Mouse (Mus musculus) skeletal muscle tissue, postnatal 0 days (tissue): ENCODE data around the gene Josd2. TPM values are rescaled to one million over a fixed set of nuclear protein-coding genes. Genes with fewer than 3 reads are reported as not detected.

Experiments
- microRNA-seq, 2 experiments: library from miRNA; unstranded; fragments of <30 nt; microRNA quantifications; one replicate each; pipeline ENCODE4; 2016
- polyA plus RNA-seq: library from polyadenylated mRNA; unstranded; fragments of >200 nt; fragmentation: Nextera tagmentation; extraction: Ambion mirVana; gene quantifications from 2 replicates; pipeline ENCODE4 v1.2.1, GENCODE M21; 2015

Josd2 gene
- 96.3 and 103 TPM in 2 replicates for polyA plus RNA-seq

DNA sequence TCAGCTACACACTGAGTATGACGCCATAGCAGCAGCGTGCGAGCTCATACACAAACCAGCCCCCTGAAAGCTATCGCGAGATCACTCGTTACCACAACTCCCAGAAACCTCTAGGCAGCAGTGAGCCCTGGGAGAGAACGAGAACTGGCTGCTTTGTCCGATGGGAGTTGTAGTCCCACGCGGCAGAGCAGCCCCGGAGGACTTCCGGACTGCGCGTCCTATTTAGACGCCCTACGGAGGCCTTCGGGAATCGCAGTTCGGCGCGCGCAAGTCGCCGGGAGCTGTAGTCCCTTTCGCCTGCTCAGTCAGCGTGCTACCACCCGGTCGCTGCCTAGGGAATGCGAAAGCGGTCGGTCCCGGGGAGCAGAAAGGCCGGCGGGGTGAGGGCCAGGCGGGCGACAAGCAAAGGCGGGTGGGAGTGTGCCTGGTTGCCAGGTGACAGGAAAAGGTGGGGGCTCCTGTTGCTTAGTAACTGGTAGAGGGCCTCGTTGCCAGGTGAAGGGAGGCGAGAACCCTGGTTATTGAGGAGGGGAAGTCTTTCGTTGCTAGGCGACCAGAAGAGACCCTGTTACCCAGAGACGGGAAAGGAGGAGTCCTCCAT is at the start of gene Josd2:
Gene Josd2, plus strand, starts transcription at position 170 of the 601 bp plus-strand sequence.

GRCm38 (mm10) chr7:44428968-44429521 is 38.7 kb upstream of the Josd2 start, which contains the start of gene Lrrc4b:
TSS of gene Lrrc4b (plus strand) at chr7:44429018.

DNA sequence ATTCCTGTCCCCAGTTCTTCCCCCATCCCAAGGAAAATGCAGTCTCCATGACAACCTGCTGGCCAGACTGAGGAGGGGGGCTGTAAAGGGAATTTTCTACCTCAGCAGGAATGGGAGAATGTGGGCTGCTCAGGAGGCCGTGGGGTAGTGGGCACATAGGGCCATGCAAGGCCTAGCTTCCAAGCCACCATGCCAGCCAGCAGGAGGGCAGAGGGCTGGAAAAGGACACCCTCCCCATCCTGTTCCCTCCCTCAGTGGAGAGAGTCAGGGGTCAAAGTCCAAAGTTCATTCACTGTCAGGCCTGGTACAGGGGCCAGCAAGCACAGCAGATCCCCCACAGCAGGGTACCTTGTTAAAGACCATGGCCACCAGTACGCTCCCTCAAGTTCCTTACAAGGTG is 2.7 kb upstream of the Josd2 start, which contains the start of gene Aspdh:
Gene Aspdh, plus strand, starts transcription at position 281 of the 400 bp plus-strand sequence.

GRCm38 (mm10) chr7:44495992-44496770 is 28.4 kb downstream of the Josd2 start, which contains the start of the genes Emc10 and Fam71e1:
TSS of gene Emc10 (minus strand) at chr7:44496529.
TSS of gene Fam71e1 (plus strand) at chr7:44496581.

Small RNA genes within 50 kb of the gene (microRNA-seq; reads per million reads assigned to microRNA genes)
- gene Mir7052: 0.30 to 0.64 reads per million in 2 experiments

Other genes starting within 250 kb of the Josd2 start
- gene Klk1, start 242.6 kb upstream of the Josd2 start, polyA plus RNA-seq: 0.24 TPM in 1 of 2 replicates, not detected in the other
- gene Gm36864, start 231.8 kb upstream of the Josd2 start, polyA plus RNA-seq: not detected in 2 replicates
- gene 1700028J19Rik, start 221.3 kb upstream of the Josd2 start, polyA plus RNA-seq: 0.46 and 1.0 TPM in 2 replicates
- 46.6 and 50.7 TPM in 2 replicates for gene 2410002F23Rik, start 221.3 kb upstream of the Josd2 start, polyA plus RNA-seq
- 1.9 and 2.3 TPM in 2 replicates for gene Acp4, start 210.6 kb upstream of the Josd2 start, polyA plus RNA-seq
- not detected in 2 replicates for gene Gm15517, start 206.5 kb upstream of the Josd2 start, polyA plus RNA-seq
- 1.5 and 3.3 TPM in 2 replicates for gene Clec11a, start 161.1 kb upstream of the Josd2 start, polyA plus RNA-seq
- 0.41 and 0.55 TPM in 2 replicates for gene Shank1, start 157.7 kb upstream of the Josd2 start, polyA plus RNA-seq
- gene Syt3, start 83.9 kb upstream of the Josd2 start, polyA plus RNA-seq: 0.46 and 0.90 TPM in 2 replicates
- not detected in 2 replicates for gene 1700008O03Rik, start 82.2 kb upstream of the Josd2 start, polyA plus RNA-seq
- gene Lrrc4b, start 39.0 kb upstream of the Josd2 start, polyA plus RNA-seq: 0.12 and 0.17 TPM in 2 replicates
- gene Aspdh, start 2.6 kb upstream of the Josd2 start, polyA plus RNA-seq: not detected in 2 replicates
- gene Emc10, start 28.5 kb downstream of the Josd2 start, polyA plus RNA-seq: 51.6 and 62.1 TPM in 2 replicates
- gene Fam71e1, start 28.6 kb downstream of the Josd2 start, polyA plus RNA-seq: 6.9 and 7.1 TPM in 2 replicates
- gene Mybpc2, start 56.7 kb downstream of the Josd2 start, polyA plus RNA-seq: 253 and 339 TPM in 2 replicates
- 0.09 and 0.24 TPM in 2 replicates for gene Spib, start 64.1 kb downstream of the Josd2 start, polyA plus RNA-seq
- gene Pold1, start 80.9 kb downstream of the Josd2 start, polyA plus RNA-seq: 16.8 and 19.4 TPM in 2 replicates
- gene Nr1h2, start 86.0 kb downstream of the Josd2 start, polyA plus RNA-seq: 42.1 and 49.0 TPM in 2 replicates
- 0.81 and 1.3 TPM in 2 replicates for gene Napsa, start 104.4 kb downstream of the Josd2 start, polyA plus RNA-seq
- gene Kcnc3, start 122.7 kb downstream of the Josd2 start, polyA plus RNA-seq: 0.06 and 0.17 TPM in 2 replicates
- 2.8 and 3.5 TPM in 2 replicates for gene Myh14, start 202.9 kb downstream of the Josd2 start, polyA plus RNA-seq
- not detected in 2 replicates for gene Izumo2, start 240.8 kb downstream of the Josd2 start, polyA plus RNA-seq